Mouse (Mus musculus) lung, adult 2 months (tissue): ENCODE measurements at regions not wholly inside any gene's neighbourhood (a gene's known extent, or its start where the extent isn't known, plus 50 kb on each side); places are given as distances from the start of the nearest gene placed in this dataset.

ENCODE experiments used
- CTCF ChIP-seq: fragments of 200-500 bp; IDR thresholded peaks from 2 replicates; pipeline ENCODE4 v1.5.1; 2011; ENCODE audit warnings: mild to moderate bottlenecking, low read length, control low read depth; ENCODE audit not compliant: insufficient read depth
- POLR2A ChIP-seq: fragments of 200-500 bp; IDR thresholded peaks from 2 replicates; pipeline ENCODE4 v1.6.1; 2011; ENCODE audit warnings: low read depth, mild to moderate bottlenecking, control low read depth, low read length, borderline replicate concordance; ENCODE audit errors: extremely low read depth

GRCm38 (mm10) chr4:12814251-12814650 lies 642.4 kb upstream of the Fam92a start:
- TF ChIP-seq CTCF (no peak), POLR2A (no peak)
